Mouse (Mus musculus) CH12.LX (cell line): ENCODE results near the gene Borcs6. TPM values are rescaled to one million over a fixed set of nuclear protein-coding genes. Genes with fewer than 3 reads are reported as not detected.

Experiments used
- DNase-seq: peaks from one replicate; pipeline ENCODE4 v3.0.0-alpha.2; 2013; ENCODE audit errors: extremely low read depth
- H3K27ac ChIP-seq: 2 replicates; pipeline ENCODE4 v1.5.1; 2012; ENCODE audit warnings: low read depth, mild to moderate bottlenecking, control low read depth, moderate library complexity; ENCODE audit not compliant: insufficient read depth
- H3K27me3 ChIP-seq: replicated peaks from 2 replicates; pipeline ENCODE3; 2012; ENCODE audit warnings: inconsistent platforms
- H3K36me3 ChIP-seq, 2 experiments: replicated peaks in 1 of 2; 2 replicates each; pipeline versions ENCODE3 to v1.6.1; 2012; ENCODE audit warnings: inconsistent platforms in 1 of 2, low read length in 1 of 2, mild to moderate bottlenecking in 1 of 2, mixed read lengths in 1 of 2, moderate library complexity in 1 of 2; ENCODE audit not compliant: control insufficient read depth in 1 of 2, insufficient read depth in 1 of 2
- H3K4me1 ChIP-seq, 2 experiments: 2 replicates each; pipeline ENCODE4 v1.6.1; 2012; ENCODE audit warnings: inconsistent platforms in 1 of 2, moderate library complexity in 1 of 2; ENCODE audit not compliant: insufficient read depth in 2 of 2, control insufficient read depth in 1 of 2
- H3K4me2 ChIP-seq: 2 replicates; pipeline ENCODE4 v1.6.1; 2012; ENCODE audit warnings: low read depth, mild to moderate bottlenecking, control low read depth; ENCODE audit not compliant: poor library complexity, insufficient read depth, severe bottlenecking
- H3K4me3 ChIP-seq, 3 experiments: fragments of 150-350 bp in 1 of 3; sonication (generic) in 1 of 3; replicated peaks in 1 of 3; 2 replicates each; pipeline versions ENCODE3 to v1.5.1; 2011 to 2012; ENCODE audit warnings: low read depth in 2 of 3, low read length in 2 of 3, mild to moderate bottlenecking in 2 of 3, moderate library complexity in 2 of 3, control low read depth in 1 of 3, improper control_type of control experiment in 1 of 3, inconsistent platforms in 1 of 3, mixed read lengths in 1 of 3; ENCODE audit not compliant: poor library complexity in 1 of 3
- H3K79me2 ChIP-seq: replicated peaks from 2 replicates; pipeline ENCODE4 v1.6.1; 2012; ENCODE audit warnings: mild to moderate bottlenecking, moderate library complexity; ENCODE audit not compliant: control insufficient read depth, poor library complexity, insufficient read depth, severe bottlenecking; ENCODE audit errors: extremely low read depth
- H3K9ac ChIP-seq: 2 replicates; pipeline ENCODE4 v1.6.1; 2012; ENCODE audit warnings: low read depth, mild to moderate bottlenecking, control low read depth, moderate library complexity; ENCODE audit not compliant: insufficient read depth
- H3K9me3 ChIP-seq: replicated peaks from 2 replicates; pipeline ENCODE3; 2012; ENCODE audit warnings: low read length, inconsistent platforms, mixed read lengths
- BHLHE40 ChIP-seq: IDR thresholded peaks from 2 replicates; pipeline ENCODE4 v1.6.1; 2011; ENCODE audit warnings: mild to moderate bottlenecking, low read depth, low read length, improper control_type of control experiment
- CHD1 ChIP-seq: IDR thresholded peaks from 2 replicates; pipeline ENCODE4 v1.6.1; 2012; ENCODE audit warnings: low read depth, low read length, improper control_type of control experiment, inconsistent platforms
- CHD2 ChIP-seq: IDR thresholded peaks from 2 replicates; pipeline ENCODE4 v1.6.1; 2011; ENCODE audit warnings: low read length, improper control_type of control experiment
- E2F4 ChIP-seq: IDR thresholded peaks from 2 replicates; pipeline ENCODE4 v1.6.1; 2011; ENCODE audit warnings: low read depth, low read length, improper control_type of control experiment; ENCODE audit not compliant: insufficient replicate concordance
- ELF1 ChIP-seq: IDR thresholded peaks from 2 replicates; pipeline ENCODE4 v1.6.1; 2014; ENCODE audit warnings: low read depth, mild to moderate bottlenecking, inconsistent platforms, low read length, improper control_type of control experiment
- EP300 ChIP-seq: IDR thresholded peaks from 2 replicates; pipeline ENCODE4 v1.6.1; 2011; ENCODE audit warnings: low read length, improper control_type of control experiment
- KAT2A ChIP-seq: IDR thresholded peaks from 2 replicates; pipeline ENCODE4 v1.6.1; 2012; ENCODE audit warnings: low read length, improper control_type of control experiment, inconsistent platforms; ENCODE audit not compliant: insufficient replicate concordance
- MAFK ChIP-seq: IDR thresholded peaks from 2 replicates; pipeline ENCODE4 v1.6.1; 2011; ENCODE audit warnings: low read length, improper control_type of control experiment; ENCODE audit not compliant: insufficient replicate concordance
- MXI1 ChIP-seq: IDR thresholded peaks from 2 replicates; pipeline ENCODE4 v1.6.1; 2011; ENCODE audit warnings: mild to moderate bottlenecking, low read depth, low read length, improper control_type of control experiment
- NRF1 ChIP-seq: IDR thresholded peaks from 2 replicates; pipeline ENCODE4 v1.6.1; 2014; ENCODE audit warnings: low read depth, mild to moderate bottlenecking, inconsistent platforms, low read length, improper control_type of control experiment, moderate library complexity
- RCOR1 ChIP-seq: conservative IDR thresholded peaks from 2 replicates; pipeline ENCODE4 v1.6.1; 2012; ENCODE audit warnings: low read depth, mild to moderate bottlenecking, inconsistent platforms, low read length, improper control_type of control experiment
- TBP ChIP-seq: conservative IDR thresholded peaks from 2 replicates; pipeline ENCODE4 v1.6.1; 2011; ENCODE audit warnings: low read depth, low read length, improper control_type of control experiment
- USF1 ChIP-seq: IDR thresholded peaks from 2 replicates; pipeline ENCODE4 v1.6.1; 2014; ENCODE audit warnings: low read depth, mild to moderate bottlenecking, inconsistent platforms, low read length, improper control_type of control experiment
- ZNF384 ChIP-seq: IDR thresholded peaks from 2 replicates; pipeline ENCODE4 v1.6.1; 2012; ENCODE audit warnings: low read depth, low read length, improper control_type of control experiment, inconsistent platforms
- dilution Hi-C: fragments of 300-500 bp; cut with MboI; formaldehyde crosslinking; loops from 2 replicates; pipeline ENCODE4 v1.14.3; 2020; ENCODE audit warnings: low sequenced_read_pairs; ENCODE audit not compliant: extremely low pct_unique_long_range_greater_than_20kb, extremely low pct_ligation_motif_present
- in situ Hi-C: fragments of 300-500 bp; cut with MboI; formaldehyde crosslinking; loops from 3 replicates; pipeline ENCODE4 v1.14.3; 2019; ENCODE audit warnings: low sequenced_read_pairs, low pct_ligation_motif_present, low pct_unique_long_range_greater_than_20kb, mixed read lengths
- polyA plus RNA-seq: library from polyadenylated mRNA; unstranded; fragments of >175 nt; gene quantifications from 2 replicates; pipeline ENCODE4 v1.2.1, GENCODE M21; 2012; ENCODE audit warnings: low read depth; ENCODE audit not compliant: insufficient read length
- total RNA-seq, 2 experiments: library from RNA; depleted of rRNA; stranded (reverse); fragments of 300-350 nt in 1 of 2; fragments of >200 nt in 1 of 2; gene quantifications; 2 replicates each; pipeline ENCODE4 v1.2.3; 2012 to 2014

Gene Borcs6
- total and polyA plus RNA-seq, 3 experiments, result 5.4 to 11.1 (median 7.3) TPM

GRCm38 (mm10) chr11:69073951-69074775, 14.6 kb downstream of the Borcs6 start:
- peaks cover 21 to 62% of the 10 kb centered on the region in 2 experiments for H3K4me1 ChIP-seq
- peak overlapping the region; percentile 3; the same call in 1 of the 2 replicates for H3K4me2 ChIP-seq
- TF ChIP-seq USF1, result no peak
- TF ChIP-seq ELF1, result no peak
- H3K36me3 ChIP-seq, result no peaks in the 10 kb centered on the region
- no peak overlapping the region for H3K4me3 ChIP-seq
- DNase-seq, result no peak
- no peaks in the 10 kb centered on the region for H3K9me3 ChIP-seq
- in situ Hi-C loops, result no loop called here
- dilution Hi-C loops, result no loop called here
- no peaks in the 10 kb centered on the region for H3K79me2 ChIP-seq
- H3K9ac ChIP-seq, result no peak overlapping the region
- H3K27me3 ChIP-seq, result peaks cover 2% of the 10 kb centered on the region
- peak overlapping the region; percentile 47 for H3K27ac ChIP-seq

- no peaks in the 10 kb centered on the region for H3K9me3 ChIP-seq
- H3K4me2 ChIP-seq, result peak overlapping the region; percentile 3; the same call in 1 of the 2 replicates
- H3K9ac ChIP-seq, result no peak overlapping the region
- H3K79me2 ChIP-seq, result no peaks in the 10 kb centered on the region
- DNase-seq, result no peak
- no peak overlapping the region for H3K4me3 ChIP-seq
- peaks cover 22 to 64% of the 10 kb centered on the region in 2 experiments for H3K4me1 ChIP-seq
- H3K36me3 ChIP-seq, result no peaks in the 10 kb centered on the region
- peaks cover 2% of the 10 kb centered on the region for H3K27me3 ChIP-seq
- in situ Hi-C loops, result loop anchor here (25.0 kb wide), 1 partner anchor 938 kb away; the partner anchor contains the start of genes Acadvl, Dlg4 and Dvl2
- peak overlapping the region; percentile 47 for H3K27ac ChIP-seq
- 0 out of 2 replicates have a peak, but pooled peaks have one; percentile 62 for TF ChIP-seq TBP
- no peak for TF ChIP-seq ELF1
- no peak for TF ChIP-seq RCOR1
- dilution Hi-C loops, result no loop called here
These were observed 15.2 kb downstream of the Borcs6 start for GRCm38 (mm10) chr11:69074776-69075069.

DNA sequence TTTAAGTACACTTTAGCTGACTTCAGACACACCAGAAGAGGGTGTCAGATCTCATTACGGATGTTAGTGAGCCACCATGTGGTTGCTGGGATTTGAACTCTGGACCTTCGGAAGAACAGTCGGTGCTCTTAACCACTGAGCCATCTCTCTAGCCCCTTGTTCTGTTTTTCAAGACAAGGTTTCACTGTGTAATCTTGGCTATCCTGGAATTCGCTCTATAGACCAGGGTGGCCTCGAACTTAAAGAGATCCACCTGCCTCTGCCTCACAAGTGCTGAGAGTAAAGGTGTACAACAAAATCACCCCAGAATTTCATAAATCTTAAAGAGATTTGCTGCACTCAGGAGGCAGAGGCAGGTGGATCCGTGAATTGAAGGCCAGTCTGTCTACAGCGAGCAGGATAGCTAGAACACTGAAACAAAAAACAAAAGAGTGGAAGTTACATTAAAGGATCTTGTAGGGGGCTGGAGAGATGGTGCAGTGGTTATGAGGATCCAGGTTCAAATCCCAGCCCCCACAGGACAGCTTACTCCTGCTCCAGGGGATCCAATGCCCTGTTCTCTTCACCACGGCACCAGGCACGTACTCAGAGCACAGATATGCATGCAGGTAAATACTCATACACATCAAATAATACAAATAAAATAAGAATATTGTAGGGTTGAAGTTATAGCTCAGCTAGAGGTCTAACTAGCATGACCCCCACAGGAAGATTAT, 16.4 kb downstream of the Borcs6 start:
- peaks cover 24 to 71% of the 10 kb centered on the region in 2 experiments for H3K4me1 ChIP-seq
- H3K4me3 ChIP-seq, result no peak overlapping the region
- no peaks in the 10 kb centered on the region for H3K79me2 ChIP-seq
- peak; percentile 91 for DNase-seq
- no peaks in the 10 kb centered on the region for H3K36me3 ChIP-seq
- no peak overlapping the region for H3K27ac ChIP-seq
- no peak overlapping the region for H3K4me2 ChIP-seq
- TF ChIP-seq USF1 (no peak), ZNF384 (peak; percentile 46; the same call in 1 of the 2 replicates), ELF1 (peak; percentile 80; the same call in 1 of the 2 replicates), MAFK (peak; percentile 88), CHD1 (no peak), NRF1 (no peak), TBP (peak; percentile 98), BHLHE40 (no peak), CHD2 (no peak), KAT2A (peak; percentile 71; the same call in 1 of the 2 replicates), MXI1 (no peak), EP300 (no peak), E2F4 (0 out of 2 replicates have a peak, but pooled peaks have one; percentile 50)
- dilution Hi-C loops (no loop called here), in situ Hi-C loops (loop anchor here (25.0 kb wide), 1 partner anchor 936 kb away; the partner anchor contains the start of genes Acadvl, Dlg4 and Dvl2)
- H3K27me3 ChIP-seq, result peaks cover 2% of the 10 kb centered on the region
- no peak overlapping the region for H3K9ac ChIP-seq
- H3K9me3 ChIP-seq, result no peaks in the 10 kb centered on the region
